Mouse (Mus musculus) right cerebral cortex, postnatal 36 days (tissue): ENCODE measurements around the gene Glb1.
"Not testable (repeated sequence)": the region's sequence is repeated elsewhere in the genome, so short reads cannot be mapped to it uniquely, and the experiment has no call there.

Experiments
- DNase-seq, 2 experiments: peaks; one replicate each; pipeline ENCODE4 v3.0.0; 2022; ENCODE audit warnings: low spot score in 2 of 2, mixed read lengths in 1 of 2

Glb1 gene

GRCm38 (mm10) chr9:114501111-114501510 is 100.2 kb downstream of the Glb1 start:
- no peak for DNase-seq

GRCm38 (mm10) chr9:114501913-114502312 is 101.0 kb downstream of the Glb1 start:
- no peak for DNase-seq

- no peak for DNase-seq
Measured at GRCm38 (mm10) chr9:114502711-114503427, 102.0 kb downstream of the Glb1 start.

GRCm38 (mm10) chr9:114504816-114505215 is 103.9 kb downstream of the Glb1 start, which contains the start of gene Ccr4:
Gene Ccr4, minus strand, starts transcription at chr9:114504916.
- no peak for DNase-seq

- no peak for DNase-seq
Measured at GRCm38 (mm10) chr9:114506564-114506963, 105.7 kb downstream of the Glb1 start.

- DNase-seq: no peak
Measured at GRCm38 (mm10) chr9:114507421-114507820, 106.5 kb downstream of the Glb1 start.

GRCm38 (mm10) chr9:114509785-114510184 is 108.9 kb downstream of the Glb1 start:
- no peak for DNase-seq

GRCm38 (mm10) chr9:114512831-114513230 is 112.0 kb downstream of the Glb1 start:
- DNase-seq: no peak

- DNase-seq: no peak
Measured at GRCm38 (mm10) chr9:114515364-114515763, 114.5 kb downstream of the Glb1 start, which contains the start of gene C130032M10Rik. Gene C130032M10Rik, plus strand, starts transcription at chr9:114515697.

- no peak for DNase-seq
Measured at GRCm38 (mm10) chr9:114517924-114518497, 117.1 kb downstream of the Glb1 start.

- DNase-seq: no peak
Measured at GRCm38 (mm10) chr9:114518812-114519477, 118.1 kb downstream of the Glb1 start.

GRCm38 (mm10) chr9:114520529-114520928 is 119.7 kb downstream of the Glb1 start:
- DNase-seq: not testable (repeated sequence)

GRCm38 (mm10) chr9:114522041-114522440 is 121.2 kb downstream of the Glb1 start:
- DNase-seq: no peak

GRCm38 (mm10) chr9:114522501-114522900 is 121.6 kb downstream of the Glb1 start:
- no peak for DNase-seq
